In the genomic region with DNA sequence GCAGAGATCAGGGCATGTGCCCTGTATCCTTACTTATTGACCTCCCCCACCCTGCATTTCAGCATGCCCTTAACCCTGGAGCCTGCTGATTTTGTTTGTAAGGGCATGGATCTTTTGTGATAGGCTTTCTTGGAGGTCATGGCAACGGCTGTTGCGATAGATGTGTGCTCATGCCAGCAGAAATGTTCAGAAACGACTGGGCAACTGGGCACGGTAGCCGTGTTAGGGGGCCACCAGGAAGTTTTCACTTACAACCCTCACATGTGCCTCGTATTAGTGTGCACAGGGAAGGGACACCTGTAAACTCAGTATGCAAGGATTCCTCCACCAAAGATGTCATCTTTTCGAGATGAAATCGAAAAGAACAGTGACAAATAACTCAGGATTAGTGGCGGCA, we compare ENCODE assay signal across 8 mouse cellular contexts. TPM values are rescaled to one million over a fixed set of nuclear protein-coding genes. Genes with fewer than 3 reads are reported as not detected.
DNase-seq lines count a peak whose midpoint lies in the region; ATAC-seq and TF ChIP-seq lines count a peak whose summit lies in the region.

No protein-coding gene starts in this region.

- no peaks in the 10 kb centered on the region for H3K36me3 ChIP-seq in thymus, adult 2 months (ENCODE audit: control insufficient read depth, insufficient read depth, low read length)
- no peaks in the 10 kb centered on the region for H3K36me3 ChIP-seq in liver, embryonic 12.5 days

- 82% methylated on average over 9 of the region's 9 CpGs for WGBS in thymus, adult 2 months
- WGBS in liver, embryonic 12.5 days (ENCODE audit: insufficient replicate concordance) = 59% methylated on average over 9 of the region's 9 CpGs

- H3K27me3 ChIP-seq in thymus, adult 2 months (ENCODE audit: control insufficient read depth, insufficient read depth, low read length) = no peaks in the 10 kb centered on the region
- H3K27me3 ChIP-seq in liver, embryonic 12.5 days (replicated peaks) = peaks cover 33% of the 10 kb centered on the region

- no peak for TF ChIP-seq POLR2A in thymus, adult 2 months (IDR thresholded peaks at IDR 0.05; ENCODE audit: control insufficient read depth, extremely low read depth, insufficient read depth, low read length, poor library complexity)

- H3K9ac ChIP-seq in liver, embryonic 12.5 days = peak overlapping the region; percentile 59

- TF ChIP-seq CTCF in thymus, adult 2 months (IDR thresholded peaks at IDR 0.05; ENCODE audit: borderline replicate concordance, control insufficient read depth, extremely low read depth, insufficient read depth, low read length, poor library complexity) = no peak

- peak overlapping the region; percentile 49 for H3K4me3 ChIP-seq in thymus, adult 2 months (ENCODE audit: control insufficient read depth, insufficient read depth, low read length)
- peak overlapping the region; percentile 55 for H3K4me3 ChIP-seq in liver, embryonic 12.5 days

- H3K4me2 ChIP-seq in liver, embryonic 12.5 days = peak overlapping the region; percentile 78

- peak; percentile 11; the same call in 1 of the 2 replicates for ATAC-seq in liver, embryonic 12.5 days

- DNase-seq in embryo, embryonic 9.5 days (ENCODE audit: extremely low spot score) = peak; percentile 23
- no peak for DNase-seq in embryo, embryonic 10 days (ENCODE audit: low spot score)
- no peak for DNase-seq in thymus, adult 2 months
- no peak for DNase-seq in thymus, postnatal 14 days
- DNase-seq in gastrocnemius, adult 18-20 months (ENCODE audit: low spot score) = no peak
- DNase-seq in right cerebral cortex, adult 2 months (ENCODE audit: low spot score in 2 of 2) = no peak
- no peak for DNase-seq in T-cell, adult 2 months (ENCODE audit: low spot score)

- H3K27ac ChIP-seq in thymus, adult 2 months (ENCODE audit: control insufficient read depth, insufficient read depth, low read length) = no peak overlapping the region
- H3K27ac ChIP-seq in liver, embryonic 12.5 days = peak overlapping the region; percentile 75

- no peaks in the 10 kb centered on the region for H3K9me3 ChIP-seq in liver, embryonic 12.5 days (replicated peaks)

- peaks cover 9% of the 10 kb centered on the region for H3K4me1 ChIP-seq in thymus, adult 2 months (replicated peaks; ENCODE audit: control insufficient read depth, insufficient read depth, low read length)
- H3K4me1 ChIP-seq in liver, embryonic 12.5 days = peaks cover 15% of the 10 kb centered on the region

RNA-seq across cellular contexts. Expression of a gene that starts 0.5 kb away (rescaled TPM):
- 3.9 and 5.3 TPM in 2 replicates for polyA plus RNA-seq in thymus, adult 2 months (2012; rRNA removed)
- polyA plus RNA-seq in liver, embryonic 12.5 days (2016; fragmentation: Nextera tagmentation; extraction: Ambion mirVana) = 4.7 and 4.8 TPM in 2 replicates
- 1 to 10 TPM; 5.2 to 5.8 TPM for total RNA-seq in gastrocnemius, adult 18-20 months (2021)
